Mouse (Mus musculus) small intestine, adult 2 months (tissue): ENCODE measurements around the gene Gm42421. TPM values are rescaled to one million over a fixed set of nuclear protein-coding genes. Genes with fewer than 3 reads are reported as not detected.

Experiments used
- H3K27ac ChIP-seq: fragments of 200-500 bp; 2 replicates; pipeline ENCODE4 v1.5.1; 2012; ENCODE audit warnings: low read depth, low read length, control low read depth, inconsistent platforms; ENCODE audit not compliant: insufficient read depth
- H3K27me3 ChIP-seq: fragments of 200-500 bp; 2 replicates; pipeline ENCODE4 v1.6.1; 2012; ENCODE audit warnings: mild to moderate bottlenecking, moderate library complexity, low read length, inconsistent platforms; ENCODE audit not compliant: control insufficient read depth, insufficient read depth
- H3K36me3 ChIP-seq: fragments of 200-500 bp; 2 replicates; pipeline ENCODE4 v1.6.1; 2012; ENCODE audit warnings: mild to moderate bottlenecking, low read length, control low read depth, inconsistent platforms; ENCODE audit not compliant: control insufficient read depth, insufficient read depth
- H3K4me1 ChIP-seq: fragments of 200-500 bp; 2 replicates; pipeline ENCODE4 v1.6.1; 2012; ENCODE audit warnings: low read length, inconsistent platforms, mixed read lengths; ENCODE audit not compliant: control insufficient read depth, insufficient read depth, insufficient read length
- H3K4me3 ChIP-seq: fragments of 200-500 bp; 2 replicates; pipeline ENCODE4 v1.5.1; 2012; ENCODE audit warnings: low read depth, mild to moderate bottlenecking, control low read depth, inconsistent platforms, low read length, moderate library complexity
- CTCF ChIP-seq: fragments of 200-500 bp; IDR thresholded peaks from 2 replicates; pipeline ENCODE4 v1.5.1; 2012; ENCODE audit warnings: low read depth, mild to moderate bottlenecking, control low read depth, inconsistent platforms, low read length, moderate library complexity, mixed read lengths; ENCODE audit not compliant: insufficient replicate concordance, insufficient read length; ENCODE audit errors: extremely low read depth
- POLR2A ChIP-seq: fragments of 200-500 bp; IDR thresholded peaks from 2 replicates; pipeline ENCODE4 v1.6.1; 2012; ENCODE audit warnings: low read depth, mild to moderate bottlenecking, control low read depth, inconsistent platforms, low read length, moderate library complexity
- WGBS: fragments of 180-500 bp; shearing (Covaris S2); methylation state at CpG from one replicate; pipeline ENCODE4 v1.1.7; 2018; 5-methylcytosine and 5-hydroxymethylcytosine counted together
- polyA plus RNA-seq: library from polyadenylated mRNA; depleted of rRNA; stranded (reverse); fragments of >200 nt; gene quantifications from 2 replicates; pipeline ENCODE4 v1.2.3, GENCODE M21; 2012

Gm42421 gene
- polyA plus RNA-seq, 1 experiment: not detected

DNA sequence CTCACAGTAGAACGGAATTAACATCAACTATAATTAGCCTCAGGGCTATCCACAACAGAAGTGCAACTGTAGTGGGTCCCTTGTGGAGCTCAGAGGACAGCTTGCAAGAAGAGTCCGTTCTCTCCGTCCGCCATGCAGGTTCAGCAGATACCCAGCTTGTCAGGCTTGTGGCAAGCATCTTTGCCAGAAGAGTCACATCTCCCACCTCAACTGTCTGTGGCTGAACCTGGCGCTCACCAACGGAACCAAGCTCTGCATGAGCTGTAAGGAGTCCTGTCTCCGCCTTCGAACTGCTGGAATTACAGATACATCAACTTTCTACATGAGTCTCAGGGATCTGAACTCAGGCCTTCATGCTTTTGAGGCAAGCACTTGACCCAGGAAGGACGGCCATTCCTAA is 8.2 kb downstream of the Gm42421 start:
- Histone ChIP-seq H3K27ac (no peak overlapping the region), H3K36me3 (peaks cover under 1% of the 10 kb centered on the region; the same call in 1 of the 2 replicates), H3K4me3 (no peak overlapping the region), H3K27me3 (no peaks in the 10 kb centered on the region), H3K4me1 (peaks cover 7% of the 10 kb centered on the region; the same call in 1 of the 2 replicates)
- 88% methylated on average over 9 of the region's 9 CpGs for WGBS
- TF ChIP-seq POLR2A: no peak
- no peak for TF ChIP-seq CTCF

DNA sequence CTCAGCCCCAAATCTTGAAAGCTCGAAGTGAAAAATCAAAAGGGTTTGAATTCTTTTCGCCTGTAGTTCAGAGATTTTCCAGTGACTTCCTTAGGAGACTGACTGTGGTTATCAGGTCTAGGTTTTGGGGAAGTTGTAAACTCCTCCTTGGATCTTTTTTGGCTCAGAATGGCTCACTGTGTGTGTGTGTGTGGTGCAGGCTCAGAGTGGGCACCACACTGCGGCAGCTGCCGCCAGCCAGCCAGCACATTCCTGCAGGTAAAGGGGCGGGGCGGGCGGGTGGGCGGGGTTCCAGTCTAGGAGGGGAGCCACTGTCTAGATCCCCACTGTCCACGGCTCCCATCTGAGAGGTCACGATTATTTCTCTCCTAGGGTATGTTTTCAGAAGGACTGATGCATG is 13.6 kb downstream of the Gm42421 start:
- no peak overlapping the region for H3K27ac ChIP-seq
- no peak for TF ChIP-seq POLR2A
- no peak for TF ChIP-seq CTCF
- H3K27me3 ChIP-seq: no peaks in the 10 kb centered on the region
- 7% methylated on average over 10 of the region's 10 CpGs for WGBS
- no peaks in the 10 kb centered on the region for H3K36me3 ChIP-seq
- H3K4me3 ChIP-seq: no peak overlapping the region
- H3K4me1 ChIP-seq: no peaks in the 10 kb centered on the region

DNA sequence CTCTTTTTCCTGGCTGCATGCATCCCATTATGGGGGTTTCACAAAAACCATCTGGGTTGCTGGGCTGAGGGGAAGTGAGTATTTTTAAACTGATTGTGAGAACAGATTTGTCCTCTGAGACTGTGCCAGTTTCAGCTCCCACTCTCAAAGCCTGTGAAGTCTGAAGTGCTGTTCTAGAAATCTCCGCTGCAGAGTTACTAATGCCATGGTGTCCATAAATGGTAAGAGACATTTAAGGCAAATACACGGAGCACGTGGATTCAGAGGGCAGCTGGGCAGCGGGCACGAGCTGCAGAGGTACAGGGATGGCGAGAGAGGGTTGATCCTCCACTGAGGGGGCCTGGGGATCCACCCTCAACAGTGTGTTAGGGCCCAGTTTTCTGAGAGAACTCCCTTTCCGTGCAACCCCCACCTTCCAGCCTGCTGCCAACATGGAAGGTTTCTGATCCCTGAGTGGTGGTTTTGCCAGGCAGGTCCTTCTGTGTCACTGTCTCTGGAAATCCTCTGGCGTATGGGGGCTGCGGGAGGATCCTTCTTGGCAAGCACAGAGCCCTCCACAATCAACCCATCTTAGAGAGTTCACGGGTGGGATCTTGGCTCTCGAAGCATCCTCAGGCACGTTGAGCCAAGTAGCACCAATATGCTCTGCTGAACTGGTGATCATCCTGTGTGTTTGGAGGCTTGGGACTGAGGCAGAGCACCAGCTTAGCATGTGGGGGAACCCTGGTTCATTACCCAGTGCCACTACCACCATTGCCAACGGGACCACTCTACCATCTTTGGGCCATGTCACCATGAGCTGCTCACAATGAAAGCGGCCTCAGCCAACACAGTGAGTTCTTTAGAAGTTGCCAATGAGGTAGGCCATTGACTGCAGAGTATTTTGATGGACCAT is 15.5 kb downstream of the Gm42421 start:
- Histone ChIP-seq H3K4me1 (no peaks in the 10 kb centered on the region), H3K27me3 (no peaks in the 10 kb centered on the region), H3K27ac (no peak overlapping the region), H3K4me3 (no peak overlapping the region), H3K36me3 (no peaks in the 10 kb centered on the region)
- TF ChIP-seq POLR2A: no peak
- WGBS: 87% methylated on average over 14 of the region's 14 CpGs

DNA sequence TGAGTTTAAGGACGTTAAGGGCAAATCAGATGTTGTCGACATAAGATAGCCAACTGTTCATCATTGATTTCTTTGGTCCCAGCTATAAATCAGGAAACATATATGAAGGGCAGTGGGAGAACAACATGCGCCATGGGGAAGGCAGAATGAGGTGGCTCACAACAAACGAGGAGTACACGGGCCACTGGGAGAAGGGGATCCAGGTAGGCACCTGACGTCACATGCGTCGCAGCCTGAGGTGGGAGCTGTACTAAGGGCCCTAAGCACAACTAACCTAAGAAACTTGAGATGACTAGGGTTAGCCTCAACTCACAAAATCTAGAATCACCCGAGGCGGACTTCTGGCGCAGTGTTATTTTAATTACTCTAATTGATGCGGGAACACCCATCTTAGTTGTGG is 20.4 kb downstream of the Gm42421 start:
- H3K36me3 ChIP-seq: no peaks in the 10 kb centered on the region
- TF ChIP-seq CTCF (no peak), POLR2A (no peak)
- H3K4me3 ChIP-seq: no peak overlapping the region
- H3K27me3 ChIP-seq: no peaks in the 10 kb centered on the region
- WGBS: 85% methylated on average over 12 of the region's 12 CpGs
- no peaks in the 10 kb centered on the region for H3K4me1 ChIP-seq
- no peak overlapping the region for H3K27ac ChIP-seq

DNA sequence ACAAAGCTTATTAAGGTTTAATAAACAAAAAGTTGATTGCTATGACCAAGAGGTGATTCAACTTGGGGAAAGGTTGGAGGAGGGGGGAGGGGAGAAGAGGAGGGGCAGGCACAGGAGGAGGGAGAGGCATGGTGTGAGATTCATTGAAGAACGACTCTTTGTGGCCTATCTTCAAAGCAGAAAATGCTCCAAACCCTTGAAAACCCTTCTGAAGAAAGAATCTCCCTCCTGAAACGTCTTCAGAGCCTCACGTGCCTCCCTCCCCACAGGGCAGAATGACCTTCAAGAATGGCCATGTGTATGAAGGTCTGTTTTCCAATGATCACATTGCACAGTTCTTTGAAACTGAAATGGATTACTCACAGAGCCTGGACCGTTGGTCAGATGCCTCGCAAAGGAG is 22.0 kb downstream of the Gm42421 start:
- WGBS: 50% methylated on average over 5 of the region's 5 CpGs
- Histone ChIP-seq H3K4me1 (no peaks in the 10 kb centered on the region), H3K27ac (no peak overlapping the region), H3K27me3 (no peaks in the 10 kb centered on the region), H3K4me3 (no peak overlapping the region), H3K36me3 (no peaks in the 10 kb centered on the region)
- TF ChIP-seq CTCF: no peak
- TF ChIP-seq POLR2A: no peak

DNA sequence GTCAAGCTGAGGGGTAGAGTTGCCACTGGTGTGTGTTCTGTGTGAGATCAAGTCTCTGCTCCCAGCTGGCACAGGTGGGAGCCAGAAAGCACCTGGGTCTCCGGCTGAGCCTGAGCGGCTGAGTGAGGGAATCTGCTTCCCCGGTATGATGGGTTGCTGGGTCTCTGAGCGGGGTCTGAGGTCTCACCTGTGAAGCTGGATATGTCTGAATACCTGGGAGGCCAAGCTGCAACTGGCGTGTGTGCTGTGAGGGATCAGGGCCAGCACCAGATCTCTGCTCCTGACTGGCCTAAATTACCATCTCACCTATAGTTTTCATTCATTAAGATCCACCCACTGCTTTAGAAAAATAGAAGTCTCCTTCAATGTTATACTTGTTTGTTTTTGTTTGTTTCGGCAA is 29.1 kb downstream of the Gm42421 start:
- no peak overlapping the region for H3K4me3 ChIP-seq
- H3K27me3 ChIP-seq: no peaks in the 10 kb centered on the region
- TF ChIP-seq POLR2A (no peak), CTCF (no peak)
- H3K4me1 ChIP-seq: no peaks in the 10 kb centered on the region
- H3K36me3 ChIP-seq: no peaks in the 10 kb centered on the region
- no peak overlapping the region for H3K27ac ChIP-seq
- 91% methylated on average over 6 of the region's 6 CpGs for WGBS

DNA sequence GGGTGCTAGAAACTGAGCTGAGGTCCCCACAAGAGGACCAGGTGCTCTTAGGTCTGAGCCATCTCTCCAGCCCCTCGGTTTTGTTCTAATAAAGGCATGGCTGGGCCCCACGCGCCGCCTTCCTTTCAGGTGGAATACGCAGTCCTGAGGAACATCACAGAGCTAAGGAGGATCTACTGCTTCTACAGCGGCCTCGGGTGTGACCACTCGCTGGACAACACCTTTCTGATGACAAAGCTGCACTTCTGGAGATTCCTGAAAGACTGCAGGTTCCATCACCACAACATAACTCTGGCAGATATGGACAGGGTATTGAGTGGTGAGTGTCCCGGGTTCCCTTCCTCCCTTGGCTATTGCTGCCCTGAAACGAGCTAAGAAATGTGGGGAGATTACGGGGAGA is 31.6 kb downstream of the Gm42421 start:
- Histone ChIP-seq H3K4me1 (no peaks in the 10 kb centered on the region), H3K4me3 (no peak overlapping the region), H3K27me3 (no peaks in the 10 kb centered on the region), H3K27ac (no peak overlapping the region), H3K36me3 (no peaks in the 10 kb centered on the region)
- 92% methylated on average over 11 of the region's 11 CpGs for WGBS
- TF ChIP-seq CTCF (no peak), POLR2A (no peak)

DNA sequence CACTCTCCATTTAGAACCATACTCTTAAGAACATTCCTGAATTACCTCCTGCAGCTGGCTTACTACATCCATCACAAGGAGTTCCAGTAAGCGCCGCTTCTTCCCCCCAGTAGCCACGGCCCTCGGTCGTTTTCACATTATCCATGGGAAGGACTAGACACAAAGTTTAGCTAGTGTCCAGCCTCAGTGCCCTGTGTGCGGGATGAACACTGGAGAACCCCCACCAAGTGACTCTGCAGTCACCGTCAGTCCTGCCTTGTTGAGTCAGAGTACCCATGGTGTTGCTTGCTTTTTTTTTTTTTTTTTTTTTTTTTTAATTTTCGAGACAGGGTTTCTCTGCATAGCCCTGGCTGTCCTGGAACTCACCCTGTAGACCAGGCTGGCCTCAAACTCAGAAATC is 33.2 kb downstream of the Gm42421 start:
- Histone ChIP-seq H3K4me1 (no peaks in the 10 kb centered on the region), H3K27ac (no peak overlapping the region), H3K27me3 (no peaks in the 10 kb centered on the region), H3K4me3 (no peak overlapping the region), H3K36me3 (no peaks in the 10 kb centered on the region)
- 85% methylated on average over 8 of the region's 8 CpGs for WGBS
- no peak for TF ChIP-seq POLR2A
- no peak for TF ChIP-seq CTCF
